Mouse (Mus musculus) embryonic facial prominence, embryonic 12.5 days (tissue): ENCODE measurements around the gene Sprr2j-ps. TPM values are rescaled to one million over a fixed set of nuclear protein-coding genes. Genes with fewer than 3 reads are reported as not detected.

Experiments used
- ATAC-seq: fragments of 200-750 bp; cut with Nextera tagmentation; 2 replicates; pipeline ENCODE4 v1.8.0; 2017; ENCODE audit not compliant: insufficient number of reproducible peaks, insufficient read depth, low FRiP score, low TSS enrichment
- H3K27ac ChIP-seq: fragments of 300-500 bp; sonication (generic); 2 replicates; pipeline ENCODE4 v1.5.1; 2016; ENCODE audit warnings: mild to moderate bottlenecking
- H3K27me3 ChIP-seq: fragments of 300-500 bp; sonication (generic); 2 replicates; pipeline ENCODE4 v1.6.1; 2016; ENCODE audit warnings: mild to moderate bottlenecking, moderate library complexity
- H3K36me3 ChIP-seq: fragments of 300-500 bp; sonication (generic); 2 replicates; pipeline ENCODE4 v1.6.1; 2016; ENCODE audit warnings: mild to moderate bottlenecking
- H3K4me1 ChIP-seq: fragments of 300-500 bp; sonication (generic); 2 replicates; pipeline ENCODE4 v1.6.1; 2016
- H3K4me2 ChIP-seq: fragments of 300-500 bp; sonication (generic); replicated peaks from 2 replicates; pipeline ENCODE4 v1.6.1; 2016; ENCODE audit warnings: mild to moderate bottlenecking, moderate library complexity
- H3K4me3 ChIP-seq: fragments of 300-500 bp; sonication (generic); 2 replicates; pipeline ENCODE4 v1.5.1; 2016; ENCODE audit warnings: mild to moderate bottlenecking
- H3K9ac ChIP-seq: fragments of 300-500 bp; sonication (generic); 2 replicates; pipeline ENCODE4 v1.6.1; 2016; ENCODE audit warnings: mild to moderate bottlenecking, moderate library complexity
- H3K9me3 ChIP-seq: fragments of 300-500 bp; sonication (generic); 2 replicates; pipeline ENCODE4 v1.6.1; 2016; ENCODE audit warnings: mild to moderate bottlenecking, moderate library complexity
- WGBS: fragments of 180-500 bp; shearing (Covaris S2); methylation state at CpG from one replicate; pipeline ENCODE4 v1.1.7; 2016; 5-methylcytosine and 5-hydroxymethylcytosine counted together
- polyA plus RNA-seq: library from polyadenylated mRNA; unstranded; fragments of >200 nt; fragmentation: Nextera tagmentation; extraction: Ambion mirVana; gene quantifications from 2 replicates; pipeline ENCODE4 v1.2.1, GENCODE M21; 2016

The Sprr2j-ps gene
- not detected in 2 replicates for polyA plus RNA-seq

DNA sequence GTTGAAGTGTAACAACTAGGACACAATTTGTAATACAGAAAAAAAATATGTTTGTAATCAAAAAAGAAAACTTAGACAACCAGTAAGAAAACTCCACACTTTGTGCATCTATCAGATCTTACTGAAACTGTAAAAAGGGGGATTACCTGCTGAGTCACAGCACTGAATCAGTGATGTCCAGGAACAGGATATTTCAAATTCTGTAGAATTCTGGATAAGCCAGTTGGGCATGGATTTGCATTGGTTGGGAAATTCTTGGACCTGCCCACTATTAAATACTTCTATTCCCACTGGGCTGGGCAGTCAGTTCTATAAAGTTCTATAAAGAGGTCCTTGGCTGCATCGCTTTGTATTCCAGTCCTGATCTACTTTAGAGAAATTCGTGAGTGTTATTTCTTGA is at the start of gene Sprr2j-ps:
Gene Sprr2j-ps, plus strand, starts transcription at position 301 of the 400 bp plus-strand sequence.
- H3K27ac ChIP-seq, result no peak within 1 kb of the TSS
- H3K27me3 ChIP-seq, result no peaks in the 10 kb centered on the region; the same call in 1 of the 2 replicates
- H3K4me2 ChIP-seq, result no peak within 1 kb of the TSS
- WGBS, result 90% methylated on average over 2 of the region's 2 CpGs
- no peak within 1 kb of the TSS for H3K9ac ChIP-seq
- ATAC-seq, result no peak
- H3K36me3 ChIP-seq, result no peaks in the 10 kb centered on the region
- no peaks in the 10 kb centered on the region for H3K9me3 ChIP-seq
- no peak within 1 kb of the TSS for H3K4me3 ChIP-seq
- H3K4me1 ChIP-seq, result no peaks in the 10 kb centered on the region

DNA sequence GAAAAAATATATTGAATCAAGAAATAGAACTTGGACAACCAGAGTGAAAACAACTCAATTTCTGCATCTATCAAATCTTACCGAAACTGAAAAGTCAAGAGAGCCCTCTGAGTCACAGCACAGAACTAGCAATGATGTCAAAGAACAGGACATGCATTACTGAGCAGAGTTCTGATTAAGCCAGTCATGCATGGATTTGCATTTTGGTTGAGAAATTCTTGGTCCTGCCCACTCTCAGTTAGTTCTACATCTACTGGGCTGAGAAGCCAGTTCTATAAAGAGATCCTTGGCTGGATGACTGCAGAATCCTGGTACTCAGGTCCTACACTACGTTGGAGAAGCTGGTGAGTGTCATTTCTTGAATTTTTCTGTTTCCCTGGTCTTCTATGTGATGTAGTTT is 44.3 kb upstream of the Sprr2j-ps start:
- H3K9ac ChIP-seq, result no peak overlapping the region
- 69% methylated on average over 2 of the region's 2 CpGs for WGBS
- H3K9me3 ChIP-seq, result no peaks in the 10 kb centered on the region
- H3K27ac ChIP-seq, result no peak overlapping the region
- H3K36me3 ChIP-seq, result no peaks in the 10 kb centered on the region
- no peak overlapping the region for H3K4me3 ChIP-seq
- H3K27me3 ChIP-seq, result no peaks in the 10 kb centered on the region
- no peak for ATAC-seq
- no peaks in the 10 kb centered on the region for H3K4me1 ChIP-seq
- H3K4me2 ChIP-seq, result no peak overlapping the region

DNA sequence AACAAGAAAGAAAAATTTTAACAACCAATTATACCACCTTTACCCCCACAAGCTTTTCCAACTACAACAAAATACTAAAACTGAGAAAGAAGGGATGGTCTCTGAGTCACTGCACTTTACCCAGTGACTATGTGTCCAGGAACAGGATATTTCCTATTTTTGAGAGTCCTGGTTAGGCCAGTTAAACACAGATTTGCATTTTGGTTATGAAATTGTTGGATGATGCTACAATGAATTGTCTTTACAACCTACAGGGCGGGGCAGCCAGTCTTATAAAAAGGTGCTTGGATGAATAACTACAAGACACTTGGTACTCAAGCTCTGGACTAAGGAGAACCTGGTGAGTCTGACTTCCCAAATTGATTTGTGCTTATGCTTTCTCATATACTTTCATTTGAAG is 32.5 kb upstream of the Sprr2j-ps start, which contains the start of gene Sprr2h:
Gene Sprr2h, plus strand, starts transcription at position 301 of the 400 bp plus-strand sequence.
- Histone ChIP-seq H3K4me3 (no peak within 1 kb of the TSS), H3K36me3 (no peaks in the 10 kb centered on the region), H3K4me1 (no peaks in the 10 kb centered on the region), H3K9ac (no peak within 1 kb of the TSS), H3K27me3 (no peaks in the 10 kb centered on the region), H3K27ac (no peak within 1 kb of the TSS), H3K9me3 (no peaks in the 10 kb centered on the region), H3K4me2 (no peak within 1 kb of the TSS)
- WGBS, result 83% methylated on average over 1 of the region's 1 CpGs
- no peak for ATAC-seq

DNA sequence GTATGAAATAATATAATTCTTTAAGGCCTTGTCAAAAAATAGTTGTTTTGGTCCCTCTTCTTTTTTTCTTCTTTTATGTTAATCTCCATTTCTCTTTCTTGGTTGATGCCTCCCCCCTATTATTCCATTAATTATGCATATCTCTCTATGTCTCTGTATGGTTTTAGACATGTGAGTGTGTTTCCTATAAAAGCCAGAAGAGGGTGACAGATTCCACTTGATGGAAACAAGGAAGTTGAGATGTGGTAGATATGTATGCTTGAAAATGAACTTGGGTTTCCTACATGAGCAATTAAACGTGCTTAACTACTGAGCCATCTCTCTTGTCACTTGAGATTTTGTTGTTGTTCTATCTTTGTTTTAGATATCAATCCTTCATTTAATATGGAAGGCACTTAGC is 23.6 kb upstream of the Sprr2j-ps start:
- Histone ChIP-seq H3K27ac (no peak overlapping the region), H3K4me3 (no peak overlapping the region), H3K36me3 (no peaks in the 10 kb centered on the region), H3K27me3 (no peaks in the 10 kb centered on the region), H3K4me2 (no peak overlapping the region), H3K9ac (no peak overlapping the region), H3K4me1 (no peaks in the 10 kb centered on the region), H3K9me3 (no peaks in the 10 kb centered on the region)
- WGBS, result 60% methylated on average over 1 of the region's 1 CpGs
- ATAC-seq, result no peak

DNA sequence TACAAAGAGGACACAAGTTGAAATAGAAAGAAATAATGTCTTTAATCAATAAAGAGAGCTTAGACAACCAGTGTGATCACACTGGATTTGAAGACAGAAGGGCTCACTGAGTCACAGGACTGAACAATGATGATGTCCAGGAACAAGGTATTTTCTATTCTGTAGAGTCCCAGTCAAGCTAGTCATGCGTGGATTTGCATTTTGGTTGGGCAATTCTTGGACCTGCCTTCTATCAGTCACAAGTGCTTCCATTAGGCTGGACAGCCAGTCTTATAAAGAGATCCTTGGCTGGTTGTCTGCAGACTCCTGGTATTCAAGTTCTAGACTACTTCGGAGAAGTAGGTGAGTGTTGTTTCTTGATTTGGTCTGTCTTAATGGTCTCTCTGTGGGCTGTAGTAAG is 10.2 kb upstream of the Sprr2j-ps start, which contains the start of gene Sprr2i:
Gene Sprr2i, plus strand, starts transcription at position 301 of the 400 bp plus-strand sequence.
- H3K36me3 ChIP-seq, result no peaks in the 10 kb centered on the region

DNA sequence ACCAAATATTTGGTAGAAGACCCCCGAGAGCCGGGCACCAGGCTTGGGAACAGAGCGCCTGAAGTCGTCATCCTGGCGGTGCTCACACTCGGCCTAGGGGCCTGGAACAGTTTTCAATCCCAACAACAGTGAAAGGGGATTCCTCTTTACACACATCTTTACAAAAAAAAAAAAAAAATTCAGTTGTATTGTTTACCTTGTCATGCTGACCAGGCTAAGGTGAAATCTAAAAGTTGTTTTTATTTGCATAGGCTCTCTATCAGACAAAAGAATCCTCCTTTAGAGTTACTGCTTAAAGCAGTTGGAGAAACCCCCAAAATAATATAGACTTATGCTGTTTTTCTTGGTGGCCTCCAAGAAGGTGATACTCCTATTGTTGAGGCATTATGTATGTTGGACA is 11.4 kb downstream of the Sprr2j-ps start, which contains the start of gene Gm9774:
Gene Gm9774, minus strand, starts transcription at position 101 of the 400 bp plus-strand sequence.
- Histone ChIP-seq H3K9me3 (no peaks in the 10 kb centered on the region), H3K4me2 (no peak within 1 kb of the TSS), H3K27me3 (no peaks in the 10 kb centered on the region), H3K4me3 (no peak within 1 kb of the TSS), H3K27ac (no peak within 1 kb of the TSS), H3K36me3 (no peaks in the 10 kb centered on the region), H3K9ac (no peak within 1 kb of the TSS), H3K4me1 (no peaks in the 10 kb centered on the region)
- ATAC-seq, result no peak
- WGBS, result 93% methylated on average over 6 of the region's 6 CpGs

More for the DNA sequence above, 10.2 kb upstream of the Sprr2j-ps start, which contains the start of gene Sprr2i:
- no peaks in the 10 kb centered on the region for H3K27me3 ChIP-seq
- H3K4me1 ChIP-seq, result no peaks in the 10 kb centered on the region
- 93% methylated on average over 2 of the region's 2 CpGs for WGBS
- ATAC-seq, result no peak
- no peaks in the 10 kb centered on the region for H3K9me3 ChIP-seq
- H3K4me2 ChIP-seq, result no peak within 1 kb of the TSS
- no peak within 1 kb of the TSS for H3K4me3 ChIP-seq
- H3K9ac ChIP-seq, result no peak within 1 kb of the TSS
- no peak within 1 kb of the TSS for H3K27ac ChIP-seq

DNA sequence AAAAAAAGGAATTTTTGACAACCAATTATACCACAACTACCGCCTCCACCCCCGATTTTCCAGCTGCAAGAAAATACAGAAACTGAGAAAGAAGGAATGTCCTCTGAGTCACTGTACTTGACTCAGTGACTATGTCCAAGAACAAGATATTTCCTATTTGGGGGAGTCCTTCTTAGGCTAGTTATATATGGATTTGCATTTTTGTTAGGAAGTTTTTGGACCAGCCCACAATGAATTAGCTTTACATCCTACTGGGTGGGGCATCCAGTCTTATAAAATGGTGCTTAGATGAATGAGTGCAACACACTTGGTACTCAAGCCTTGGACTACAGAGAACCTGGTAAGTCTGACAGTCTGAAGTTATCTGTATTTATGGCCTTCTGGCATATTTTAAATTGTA is 14.4 kb downstream of the Sprr2j-ps start, which contains the start of gene Sprr2k:
Gene Sprr2k, plus strand, starts transcription at position 301 of the 400 bp plus-strand sequence.
- H3K9ac ChIP-seq, result no peak within 1 kb of the TSS
- H3K36me3 ChIP-seq, result no peaks in the 10 kb centered on the region
- ATAC-seq, result no peak
- no peaks in the 10 kb centered on the region for H3K9me3 ChIP-seq
- WGBS, result 77% methylated on average over 2 of the region's 2 CpGs
- no peaks in the 10 kb centered on the region for H3K27me3 ChIP-seq
- no peak within 1 kb of the TSS for H3K4me3 ChIP-seq
- no peak within 1 kb of the TSS for H3K27ac ChIP-seq
- no peak within 1 kb of the TSS for H3K4me2 ChIP-seq
- H3K4me1 ChIP-seq, result no peaks in the 10 kb centered on the region

DNA sequence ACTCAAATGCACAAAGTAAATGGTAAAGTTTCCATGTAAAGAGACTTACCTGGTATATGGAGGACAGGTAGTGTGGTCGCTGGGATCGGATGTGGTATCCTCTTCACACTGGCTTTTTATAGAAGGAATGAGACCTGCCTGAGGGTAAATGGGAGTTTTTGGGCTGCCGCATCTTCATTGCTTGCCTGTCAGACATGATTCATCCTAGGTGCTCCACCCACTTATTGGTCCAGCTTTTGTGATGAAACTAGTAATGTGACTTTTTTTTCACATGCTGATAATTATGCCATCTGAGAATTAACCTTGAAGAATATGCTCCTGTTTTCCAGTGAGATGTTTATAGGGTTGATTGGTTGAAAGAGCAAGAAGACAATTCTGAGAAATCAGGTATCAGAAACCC is 20.8 kb downstream of the Sprr2j-ps start, which contains the start of gene Sprr1b:
Gene Sprr1b, minus strand, starts transcription at position 101 of the 400 bp plus-strand sequence.
- Histone ChIP-seq H3K9ac (no peak within 1 kb of the TSS), H3K36me3 (no peaks in the 10 kb centered on the region), H3K4me1 (no peaks in the 10 kb centered on the region), H3K4me2 (no peak within 1 kb of the TSS), H3K27ac (no peak within 1 kb of the TSS), H3K27me3 (no peaks in the 10 kb centered on the region), H3K4me3 (no peak within 1 kb of the TSS), H3K9me3 (no peaks in the 10 kb centered on the region)
- 88% methylated on average over 3 of the region's 3 CpGs for WGBS
- no peak for ATAC-seq

DNA sequence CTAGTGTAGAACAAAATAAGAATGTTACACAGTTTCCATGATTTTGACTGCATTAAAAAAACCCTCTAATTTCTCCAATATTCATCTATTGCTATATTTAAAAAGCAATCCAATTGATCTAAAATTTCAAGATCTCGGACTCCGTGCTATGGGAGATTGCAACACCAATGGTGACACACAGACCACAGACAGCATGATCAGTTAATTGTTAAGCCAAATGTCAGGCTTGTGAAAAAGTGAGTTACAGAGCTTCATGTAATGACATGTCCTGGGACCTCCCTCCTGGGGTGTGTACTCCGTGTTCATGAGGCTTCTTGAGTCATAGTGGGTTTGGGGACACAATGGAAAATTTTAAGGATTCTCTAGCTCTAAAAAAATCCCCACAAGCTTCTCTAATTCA is 22.3 kb downstream of the Sprr2j-ps start:
- ATAC-seq, result no peak
- no peaks in the 10 kb centered on the region for H3K27me3 ChIP-seq

DNA sequence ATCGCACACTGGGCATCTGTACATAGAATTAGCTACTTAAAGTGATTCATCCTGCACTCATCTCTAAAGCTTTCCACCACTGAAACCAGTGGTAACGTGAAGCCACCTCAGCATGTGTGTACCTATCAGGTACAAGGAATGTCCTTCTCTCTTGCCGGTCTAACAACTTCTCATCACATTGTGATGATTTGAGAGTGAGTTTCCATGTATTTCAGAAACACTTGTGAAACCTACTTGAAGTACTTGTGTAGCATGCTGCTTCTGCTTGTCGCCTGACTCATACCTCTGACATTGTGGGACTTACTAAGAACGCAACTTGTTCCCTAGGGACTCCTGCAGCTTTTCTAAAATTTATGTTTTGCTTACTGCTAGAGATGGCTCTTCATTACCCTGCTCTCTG is 37.3 kb downstream of the Sprr2j-ps start:
- Histone ChIP-seq H3K27ac (no peak overlapping the region), H3K27me3 (no peaks in the 10 kb centered on the region), H3K4me3 (no peak overlapping the region), H3K9me3 (no peaks in the 10 kb centered on the region), H3K4me2 (no peak overlapping the region), H3K36me3 (no peaks in the 10 kb centered on the region), H3K4me1 (no peaks in the 10 kb centered on the region), H3K9ac (no peak overlapping the region)
- 83% methylated on average over 5 of the region's 5 CpGs for WGBS
- no peak for ATAC-seq

More for the DNA sequence above, 22.3 kb downstream of the Sprr2j-ps start:
- Histone ChIP-seq H3K4me3 (no peak overlapping the region), H3K27ac (no peak overlapping the region), H3K36me3 (no peaks in the 10 kb centered on the region), H3K4me2 (no peak overlapping the region), H3K9ac (no peak overlapping the region), H3K9me3 (no peaks in the 10 kb centered on the region), H3K4me1 (no peaks in the 10 kb centered on the region)
- 85% methylated on average over 3 of the region's 3 CpGs for WGBS

DNA sequence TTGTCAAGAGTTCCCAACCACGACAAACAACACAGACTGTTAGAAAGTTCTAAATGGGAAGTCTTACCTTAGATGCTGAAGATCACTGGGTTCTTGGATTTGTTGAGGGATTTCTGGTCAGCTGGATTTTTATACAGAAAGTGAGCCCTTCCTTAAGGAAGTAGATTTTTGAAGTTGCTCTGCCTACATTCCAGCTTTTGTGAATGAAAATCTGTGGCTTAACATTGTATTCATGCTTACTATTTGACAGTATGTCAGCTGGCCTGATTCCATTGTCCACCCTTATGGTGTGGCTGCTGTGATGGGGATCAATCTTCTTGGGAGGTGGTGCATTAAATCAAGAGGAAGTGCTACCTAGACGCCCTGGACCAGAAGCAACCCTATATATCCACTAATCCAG is 40.7 kb downstream of the Sprr2j-ps start, which contains the start of gene Sprr3:
Gene Sprr3, minus strand, starts transcription at position 101 of the 400 bp plus-strand sequence.
- no peaks in the 10 kb centered on the region for H3K9me3 ChIP-seq
- no peak within 1 kb of the TSS for H3K4me2 ChIP-seq
- no peaks in the 10 kb centered on the region for H3K4me1 ChIP-seq
- H3K27ac ChIP-seq, result no peak within 1 kb of the TSS
- no peak for ATAC-seq
- no peaks in the 10 kb centered on the region for H3K27me3 ChIP-seq
- WGBS, result 64% methylated on average over 2 of the region's 2 CpGs
- no peak within 1 kb of the TSS for H3K4me3 ChIP-seq
- no peaks in the 10 kb centered on the region for H3K36me3 ChIP-seq
- no peak within 1 kb of the TSS for H3K9ac ChIP-seq

DNA sequence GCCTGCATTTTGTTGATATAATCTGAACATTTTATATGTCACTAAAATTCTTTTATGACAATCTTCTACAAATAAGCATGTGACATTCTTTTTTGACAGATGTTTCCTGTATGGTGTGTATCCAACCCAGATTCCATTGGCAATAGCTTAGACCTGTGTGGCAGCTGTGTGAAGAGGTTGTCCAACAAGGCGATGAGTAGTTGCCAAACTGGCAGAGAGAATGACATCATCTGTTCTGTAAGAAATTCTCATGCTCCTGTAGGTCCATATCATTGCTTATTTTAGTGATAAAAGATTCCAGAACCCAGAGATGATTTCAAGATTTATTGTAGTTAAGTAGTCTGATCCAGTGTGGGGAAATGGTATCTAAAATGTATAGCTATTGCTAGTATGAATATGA is 48.7 kb downstream of the Sprr2j-ps start:
- Histone ChIP-seq H3K36me3 (no peaks in the 10 kb centered on the region), H3K4me3 (no peak overlapping the region), H3K27ac (no peak overlapping the region), H3K4me2 (no peak overlapping the region), H3K27me3 (no peaks in the 10 kb centered on the region), H3K9ac (no peak overlapping the region), H3K4me1 (no peaks in the 10 kb centered on the region), H3K9me3 (no peaks in the 10 kb centered on the region)
- ATAC-seq, result no peak
- 81% methylated on average over 1 of the region's 1 CpGs for whole genome bisulfite sequencing
